Mouse (Mus musculus) heart, embryonic 14.5 days (tissue): ENCODE data around the gene Numa1. TPM values are rescaled to one million over a fixed set of nuclear protein-coding genes. Genes with fewer than 3 reads are reported as not detected.
"Not testable (repeated sequence)": the region's sequence is repeated elsewhere in the genome, so short reads cannot be mapped to it uniquely, and the experiment has no call there.

Experiments used
- ATAC-seq: fragments of 200-750 bp; cut with Nextera tagmentation; 2 replicates; pipeline ENCODE4 v1.8.0; 2017; ENCODE audit warnings: low read depth, moderate TSS enrichment; ENCODE audit not compliant: insufficient number of reproducible peaks, insufficient read depth, low FRiP score
- H3K27ac ChIP-seq, 2 experiments: fragments of 200-500 bp in 1 of 2; fragments of 300-500 bp in 1 of 2; sonication (generic) in 1 of 2; replicated peaks in 1 of 2; 2 replicates each; pipeline ENCODE4 v1.5.1; 2012 to 2014; ENCODE audit warnings: low read depth in 2 of 2, low read length in 2 of 2, control low read depth in 1 of 2, mild to moderate bottlenecking in 1 of 2, mixed read lengths in 1 of 2; ENCODE audit not compliant: control insufficient read depth in 1 of 2, insufficient read depth in 1 of 2
- H3K27me3 ChIP-seq: fragments of 300-500 bp; sonication (generic); 2 replicates; pipeline ENCODE4 v1.6.1; 2014; ENCODE audit warnings: mild to moderate bottlenecking, low read length, control low read depth; ENCODE audit not compliant: control insufficient read depth, insufficient read depth
- H3K36me3 ChIP-seq: fragments of 300-500 bp; sonication (generic); 2 replicates; pipeline ENCODE4 v1.6.1; 2014; ENCODE audit warnings: mild to moderate bottlenecking, control low read depth, low read length, mixed read lengths; ENCODE audit not compliant: control insufficient read depth, insufficient read depth
- H3K4me1 ChIP-seq, 2 experiments: fragments of 200-500 bp in 1 of 2; fragments of 300-500 bp in 1 of 2; sonication (generic) in 1 of 2; 2 replicates each; pipeline ENCODE4 v1.6.1; 2012 to 2014; ENCODE audit warnings: low read length in 2 of 2, control low read depth in 1 of 2, mixed read lengths in 1 of 2; ENCODE audit not compliant: control insufficient read depth in 2 of 2, insufficient read depth in 2 of 2
- H3K4me2 ChIP-seq: fragments of 300-500 bp; sonication (generic); 2 replicates; pipeline ENCODE4 v1.6.1; 2014; ENCODE audit warnings: mild to moderate bottlenecking, low read length
- H3K4me3 ChIP-seq, 2 experiments: fragments of 200-500 bp in 1 of 2; fragments of 300-500 bp in 1 of 2; sonication (generic) in 1 of 2; 2 replicates each; pipeline ENCODE4 v1.5.1; 2012 to 2014; ENCODE audit warnings: low read length in 2 of 2, mild to moderate bottlenecking in 2 of 2, control low read depth in 1 of 2, low read depth in 1 of 2, moderate library complexity in 1 of 2; ENCODE audit not compliant: control insufficient read depth in 1 of 2, insufficient read depth in 1 of 2
- H3K9ac ChIP-seq: fragments of 300-500 bp; sonication (generic); 2 replicates; pipeline ENCODE4 v1.6.1; 2014; ENCODE audit warnings: mild to moderate bottlenecking, low read length
- H3K9me3 ChIP-seq: fragments of 300-500 bp; sonication (generic); 2 replicates; pipeline ENCODE4 v1.6.1; 2016; ENCODE audit warnings: low read length, control low read depth; ENCODE audit not compliant: control insufficient read depth
- WGBS: fragments of 180-500 bp; shearing (Covaris S2); extraction: QIAGEN DNeasy Blood & Tissue Kit; methylation state at CpG from one replicate; pipeline ENCODE4 v1.1.7; 2014; 5-methylcytosine and 5-hydroxymethylcytosine counted together
- polyA plus RNA-seq: library from polyadenylated mRNA; unstranded; fragments of >200 nt; fragmentation: Nextera tagmentation; extraction: Ambion mirVana; gene quantifications from 2 replicates; pipeline ENCODE4 v1.2.1, GENCODE M21; 2014

The Numa1 gene
- polyA plus RNA-seq, 1 experiment from 2014 or later: 62.5 TPM

GRCm38 (mm10) chr7:102019362-102019761 lies 85.5 kb downstream of the Numa1 start:
- H3K4me3 ChIP-seq: no peak overlapping the region
- H3K36me3 ChIP-seq: peaks cover 85% of the 10 kb centered on the region
- no peak overlapping the region for H3K9ac ChIP-seq
- no peak for ATAC-seq
- no peak overlapping the region for H3K4me2 ChIP-seq
- no peaks in the 10 kb centered on the region for H3K27me3 ChIP-seq
- WGBS: 57% methylated on average over 3 of the region's 3 CpGs
- no peaks in the 10 kb centered on the region for H3K9me3 ChIP-seq
- H3K4me1 ChIP-seq: peaks cover 0 to 9% of the 10 kb centered on the region in 2 experiments
- H3K27ac ChIP-seq: no peak overlapping the region

- not testable (repeated sequence) for H3K9ac ChIP-seq, ATAC-seq
- WGBS: 100% methylated on average over 2 of the region's 2 CpGs
Measured at GRCm38 (mm10) chr7:102020934-102021333, 87.0 kb downstream of the Numa1 start.

GRCm38 (mm10) chr7:102023821-102024220 lies 89.9 kb downstream of the Numa1 start:
- no peak overlapping the region for H3K4me2 ChIP-seq
- no peak for ATAC-seq
- no peak overlapping the region for H3K4me3 ChIP-seq
- no peaks in the 10 kb centered on the region for H3K4me1 ChIP-seq
- no peaks in the 10 kb centered on the region for H3K27me3 ChIP-seq
- H3K36me3 ChIP-seq: peaks cover 81% of the 10 kb centered on the region
- no peak overlapping the region for H3K27ac ChIP-seq
- 94% methylated on average over 9 of the region's 9 CpGs for WGBS
- no peaks in the 10 kb centered on the region for H3K9me3 ChIP-seq
- no peak overlapping the region for H3K9ac ChIP-seq

More at GRCm38 (mm10) chr7:102020934-102021333, 87.0 kb downstream of the Numa1 start:
- not testable (repeated sequence) for H3K4me1 ChIP-seq, H3K27ac ChIP-seq, H3K4me2 ChIP-seq, H3K27me3 ChIP-seq, H3K9me3 ChIP-seq, H3K4me3 ChIP-seq
- peaks cover 83% of the 10 kb centered on the region for H3K36me3 ChIP-seq

- peaks cover 78% of the 10 kb centered on the region for H3K36me3 ChIP-seq
Measured at GRCm38 (mm10) chr7:102025187-102026119, 91.5 kb downstream of the Numa1 start.

GRCm38 (mm10) chr7:102034904-102035303 lies 101.0 kb downstream of the Numa1 start:
- no peaks in the 10 kb centered on the region for H3K4me1 ChIP-seq
- H3K27me3 ChIP-seq: no peaks in the 10 kb centered on the region
- no peak overlapping the region for H3K4me2 ChIP-seq
- H3K27ac ChIP-seq: no peak overlapping the region
- H3K4me3 ChIP-seq: no peak overlapping the region
- WGBS: 100% methylated on average over 1 of the region's 1 CpGs
- peaks cover 95% of the 10 kb centered on the region for H3K36me3 ChIP-seq
- ATAC-seq: no peak
- no peak overlapping the region for H3K9ac ChIP-seq
- no peaks in the 10 kb centered on the region for H3K9me3 ChIP-seq

More at GRCm38 (mm10) chr7:102025187-102026119, 91.5 kb downstream of the Numa1 start:
- 91% methylated on average over 2 of the region's 2 CpGs for WGBS
- no peak overlapping the region for H3K4me3 ChIP-seq
- H3K4me2 ChIP-seq: no peak overlapping the region
- H3K9me3 ChIP-seq: no peaks in the 10 kb centered on the region
- H3K4me1 ChIP-seq: no peaks in the 10 kb centered on the region
- no peak for ATAC-seq
- no peak overlapping the region for H3K27ac ChIP-seq
- H3K9ac ChIP-seq: no peak overlapping the region
- H3K27me3 ChIP-seq: no peaks in the 10 kb centered on the region

- no peaks in the 10 kb centered on the region for H3K4me1 ChIP-seq
- no peaks in the 10 kb centered on the region for H3K27me3 ChIP-seq
- no peak overlapping the region for H3K4me2 ChIP-seq
- H3K4me3 ChIP-seq: no peak overlapping the region
- H3K27ac ChIP-seq: no peak overlapping the region
- ATAC-seq: no peak
- no peak overlapping the region for H3K9ac ChIP-seq
- WGBS: 82% methylated on average over 2 of the region's 2 CpGs
- no peaks in the 10 kb centered on the region for H3K9me3 ChIP-seq
- peaks cover 96% of the 10 kb centered on the region for H3K36me3 ChIP-seq
Measured at GRCm38 (mm10) chr7:102035534-102035933, 101.6 kb downstream of the Numa1 start.

GRCm38 (mm10) chr7:102037318-102037717 lies 103.4 kb downstream of the Numa1 start:
- no peak for ATAC-seq
- peaks cover 92% of the 10 kb centered on the region for H3K36me3 ChIP-seq
- no peak overlapping the region for H3K27ac ChIP-seq
- no peak overlapping the region for H3K4me3 ChIP-seq
- no peaks in the 10 kb centered on the region for H3K9me3 ChIP-seq
- H3K27me3 ChIP-seq: no peaks in the 10 kb centered on the region
- no peaks in the 10 kb centered on the region for H3K4me1 ChIP-seq
- WGBS: 90% methylated on average over 3 of the region's 3 CpGs
- no peak overlapping the region for H3K9ac ChIP-seq
- no peak overlapping the region for H3K4me2 ChIP-seq
